Mouse (Mus musculus) mature B cell (primary cell): ENCODE measurements around the gene Ddi2.

Experiments used
- in situ Hi-C: fragments of 300-500 bp; cut with MboI; formaldehyde crosslinking; loops from 2 replicates; pipeline ENCODE4 v1.14.3; 2019

Gene Ddi2

DNA sequence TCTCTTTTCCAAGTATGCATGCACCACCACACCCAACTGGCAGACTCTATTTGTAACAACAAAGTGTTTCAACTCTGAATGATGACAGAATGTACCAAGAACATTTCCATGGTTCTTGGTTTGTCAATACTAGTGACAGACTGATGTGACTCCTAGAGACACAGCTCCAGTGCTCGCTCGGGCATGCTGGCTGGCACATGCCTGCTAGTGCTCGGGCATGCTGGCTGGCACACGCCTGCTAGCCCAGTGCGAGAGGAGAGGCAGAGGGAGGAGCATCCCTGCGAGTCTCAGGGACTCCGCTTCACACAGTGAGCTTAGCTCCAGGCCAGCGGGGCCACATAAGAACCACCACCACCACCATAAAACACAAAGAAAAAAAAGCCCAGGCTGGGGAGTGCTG, 28.5 kb downstream of the Ddi2 start:
- in situ Hi-C loops, result no loop called here

DNA sequence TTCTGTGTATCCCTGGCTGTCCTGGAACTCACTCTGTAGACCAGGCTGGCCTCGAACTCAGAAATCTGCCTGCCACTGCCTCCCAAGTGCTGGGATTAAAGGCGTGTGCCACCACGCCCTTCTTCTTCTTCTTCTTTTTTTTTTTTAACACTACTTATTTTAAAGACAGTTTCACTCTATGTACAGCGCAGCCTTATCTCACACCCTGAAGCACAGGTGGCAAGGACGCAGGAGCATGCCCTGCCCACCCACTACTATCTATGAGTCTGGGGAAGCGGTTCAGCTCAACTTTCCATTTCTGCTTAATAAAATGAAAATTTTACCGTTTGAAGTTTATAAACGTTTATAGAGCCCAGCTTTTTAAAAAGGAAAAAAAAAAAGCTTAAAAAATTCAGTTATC, 34.7 kb downstream of the Ddi2 start:
- in situ Hi-C loops, result no loop called here

DNA sequence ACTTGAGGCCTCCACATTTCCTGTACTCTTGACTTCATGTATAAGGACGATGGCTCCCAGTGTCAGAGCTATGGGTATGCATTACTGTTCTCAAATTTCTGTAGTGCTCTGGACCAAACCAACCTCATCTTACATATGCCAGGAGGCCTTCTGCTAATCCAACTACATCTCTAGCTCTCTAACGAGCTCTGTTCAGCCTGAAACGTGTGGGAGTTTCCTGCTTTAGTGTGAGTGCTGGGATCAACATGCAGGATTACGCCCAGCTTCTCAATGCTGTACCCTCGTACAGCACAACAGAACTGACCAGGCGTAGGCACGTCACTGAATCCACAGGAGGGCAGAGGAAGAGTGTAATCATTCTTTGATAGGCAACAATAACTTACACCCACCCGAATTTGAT, 36.7 kb downstream of the Ddi2 start:
- in situ Hi-C loops, result no loop called here

DNA sequence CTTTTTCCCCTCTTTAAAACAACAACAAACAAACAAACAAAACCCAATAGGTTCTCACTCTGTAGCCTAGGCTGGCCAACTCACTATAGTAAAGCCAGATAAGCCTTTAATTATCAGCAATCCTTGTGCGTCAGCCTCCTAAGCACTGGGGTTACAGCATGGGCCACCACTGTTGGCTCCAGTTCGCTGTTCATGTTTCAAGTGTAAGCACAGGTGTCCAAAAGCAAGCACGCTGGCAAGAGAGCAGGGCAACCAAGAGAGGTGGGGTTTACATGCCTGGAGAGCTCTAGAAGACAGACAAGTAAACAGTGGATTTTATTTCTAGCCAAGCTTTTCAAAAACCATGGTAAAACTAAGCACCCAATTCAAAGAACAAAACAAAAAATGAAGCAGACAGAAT, 37.1 kb downstream of the Ddi2 start:
- in situ Hi-C loops, result no loop called here

DNA sequence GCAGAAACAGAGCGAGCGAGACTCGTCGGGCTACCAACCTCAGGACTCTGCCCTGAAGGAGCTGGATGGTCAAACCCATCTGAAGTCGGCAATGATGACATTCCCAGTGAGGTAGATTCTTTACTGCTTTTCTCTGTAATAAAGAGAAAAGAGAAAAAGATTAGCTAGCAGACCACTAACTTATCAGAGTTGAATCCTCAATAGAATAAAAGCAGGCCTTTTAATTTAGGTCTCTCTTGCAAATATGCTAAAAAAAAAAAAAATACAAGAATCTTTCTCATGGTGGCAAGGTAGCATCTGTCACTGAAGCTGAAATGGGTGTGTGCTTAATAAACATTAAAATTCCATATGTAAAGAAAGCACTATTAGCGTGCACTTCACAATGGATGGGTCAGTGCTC, 37.7 kb downstream of the Ddi2 start, which contains the start of gene Rsc1a1:
TSS of gene Rsc1a1 (minus strand) at position 101 of the 400 bp plus-strand sequence.
- in situ Hi-C loops, result no loop called here

DNA sequence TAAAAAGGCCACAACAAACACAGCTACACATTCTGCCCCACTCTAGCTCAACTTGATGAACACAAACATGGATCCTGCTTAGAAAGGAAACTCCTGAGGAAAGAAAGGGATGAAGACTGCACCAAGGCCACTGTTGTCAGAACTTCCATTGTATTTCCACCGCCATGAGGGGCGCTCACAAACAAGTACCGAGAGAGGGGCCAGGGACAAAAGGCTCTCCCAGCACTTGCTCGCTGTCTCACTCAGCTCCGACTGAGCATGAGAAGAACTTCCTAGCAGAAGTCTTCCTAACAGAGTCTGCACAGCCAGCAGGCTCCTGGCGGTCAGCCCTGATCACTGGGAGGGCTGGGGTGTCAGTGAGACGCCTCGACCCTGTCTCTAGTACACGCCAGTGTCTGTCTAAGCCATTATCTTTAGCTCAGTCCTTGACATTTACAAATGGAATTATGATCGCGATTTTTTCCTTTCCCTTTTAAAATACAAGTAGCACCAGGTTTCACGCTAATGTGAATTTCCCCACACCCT, 40.5 kb downstream of the Ddi2 start:
- in situ Hi-C loops, result no loop called here

DNA sequence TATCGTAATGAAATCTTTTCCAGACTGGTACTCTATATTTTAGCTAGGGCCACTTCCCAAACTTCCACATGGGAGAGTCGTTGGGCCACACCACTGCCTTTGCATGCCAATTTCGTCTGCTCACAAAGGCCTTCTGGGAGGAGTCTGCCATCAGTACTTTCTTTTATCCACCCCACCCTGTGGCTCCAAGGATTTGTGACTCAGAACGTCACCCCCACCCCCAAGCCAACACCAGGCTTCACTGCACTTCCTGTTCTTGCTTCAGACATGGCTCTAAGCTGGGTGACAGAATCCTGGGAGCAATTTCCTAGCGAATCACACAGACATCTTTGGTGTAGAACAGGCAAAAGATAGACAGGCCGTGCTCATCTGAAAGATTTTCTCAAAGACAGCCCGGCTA, 41.5 kb downstream of the Ddi2 start:
- in situ Hi-C loops, result no loop called here

DNA sequence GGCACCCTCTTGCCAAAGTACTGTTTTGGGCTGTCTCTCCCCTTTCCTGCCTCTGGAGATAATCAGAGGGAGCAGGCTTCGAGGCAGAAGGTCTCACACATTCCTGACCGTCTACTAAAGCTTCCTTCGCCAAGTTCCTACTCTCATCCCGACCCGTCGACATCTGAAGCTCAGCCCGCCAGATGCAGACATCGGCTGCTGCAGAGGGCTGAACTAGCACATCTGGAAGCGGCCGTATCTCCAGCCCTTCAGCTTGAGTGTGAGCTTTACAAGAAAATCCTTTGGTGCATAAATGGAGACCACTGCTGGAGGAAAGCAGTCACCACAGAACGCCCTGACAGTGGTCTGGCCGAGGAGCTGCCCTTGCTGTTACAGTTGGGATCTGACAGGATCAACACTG, 42.3 kb downstream of the Ddi2 start:
- in situ Hi-C loops, result no loop called here

DNA sequence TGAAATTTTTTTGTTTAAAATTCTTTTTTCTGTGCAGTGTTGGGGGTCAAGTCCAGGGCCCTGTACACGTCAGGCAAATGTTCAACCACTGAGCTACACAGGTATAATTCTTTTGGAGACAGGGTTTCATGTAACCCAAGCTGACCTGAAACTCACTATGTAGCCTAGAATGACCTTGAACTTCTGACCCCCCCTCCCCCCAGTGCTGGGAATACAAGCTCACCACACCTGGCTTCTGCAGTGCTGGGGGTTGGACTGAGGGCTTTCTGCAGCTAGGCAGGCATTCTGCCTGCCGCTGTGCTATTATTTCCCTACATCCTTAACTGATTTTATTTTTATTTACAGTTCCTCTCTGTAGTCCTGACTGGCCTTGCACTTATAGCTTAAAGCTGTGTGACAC, 44.2 kb downstream of the Ddi2 start:
- in situ Hi-C loops, result no loop called here

DNA sequence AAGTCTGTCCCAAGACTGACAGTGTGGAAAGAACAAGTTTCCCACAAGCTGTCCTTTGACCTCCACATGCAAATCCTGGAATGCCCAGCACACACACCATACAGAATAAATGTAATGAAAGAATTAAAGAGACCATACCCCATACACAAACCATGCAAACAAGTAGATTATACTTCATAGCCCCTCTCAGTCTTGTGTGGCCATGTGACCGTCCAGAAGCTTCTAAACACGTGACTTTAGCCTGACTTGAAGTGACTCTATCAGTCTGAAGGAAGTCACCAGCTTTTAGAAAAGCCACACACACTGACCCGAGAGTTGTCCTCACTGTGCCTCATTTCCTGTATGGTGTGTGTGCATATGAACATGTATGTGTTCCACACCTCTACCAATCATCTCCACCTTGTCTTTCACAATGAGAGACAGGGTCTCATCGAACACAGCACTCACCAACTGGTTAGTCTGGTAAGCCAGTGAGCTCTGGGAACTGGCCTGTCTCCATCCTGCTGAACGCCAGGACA, 46.7 kb downstream of the Ddi2 start:
- in situ Hi-C loops, result no loop called here

DNA sequence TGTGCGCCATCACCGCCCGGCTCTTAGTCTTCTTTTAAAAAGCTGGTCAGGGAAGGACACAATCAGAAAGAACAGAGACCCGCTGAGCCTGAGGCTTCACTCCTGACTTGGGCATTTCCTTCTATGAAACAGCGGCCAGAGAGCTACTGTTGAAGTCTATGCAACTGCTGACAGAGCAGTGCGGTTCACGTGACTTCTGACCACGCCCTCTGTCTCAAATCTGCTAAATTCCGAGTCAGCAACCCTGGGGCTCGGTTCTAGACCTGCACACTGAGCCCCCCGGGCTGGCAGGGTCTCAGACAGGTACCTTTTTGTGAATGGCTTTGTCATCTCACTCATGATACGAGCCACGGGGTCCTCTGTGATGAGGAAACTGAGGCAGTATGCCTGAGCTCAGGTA, 50.9 kb downstream of the Ddi2 start:
- in situ Hi-C loops, result no loop called here

DNA sequence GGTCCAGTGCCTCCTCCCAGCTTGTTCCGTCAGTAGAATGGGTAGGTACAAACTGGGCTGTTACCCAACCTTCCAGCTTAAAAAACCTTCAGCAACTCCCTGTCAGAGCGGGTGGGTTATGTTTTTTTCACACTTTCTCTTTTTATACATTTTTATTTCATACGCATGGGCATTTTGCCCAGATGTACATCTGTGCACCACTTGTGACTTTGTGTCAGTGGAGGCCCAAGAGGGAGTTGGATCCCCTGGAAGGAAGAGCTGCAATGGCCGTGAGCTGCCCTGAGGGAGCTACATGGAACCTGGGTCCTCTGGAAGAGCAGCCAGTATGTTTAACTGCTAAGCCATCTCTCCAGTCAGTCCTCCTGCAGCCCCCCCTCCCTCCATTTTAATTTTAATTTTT, 51.8 kb downstream of the Ddi2 start:
- in situ Hi-C loops, result no loop called here

DNA sequence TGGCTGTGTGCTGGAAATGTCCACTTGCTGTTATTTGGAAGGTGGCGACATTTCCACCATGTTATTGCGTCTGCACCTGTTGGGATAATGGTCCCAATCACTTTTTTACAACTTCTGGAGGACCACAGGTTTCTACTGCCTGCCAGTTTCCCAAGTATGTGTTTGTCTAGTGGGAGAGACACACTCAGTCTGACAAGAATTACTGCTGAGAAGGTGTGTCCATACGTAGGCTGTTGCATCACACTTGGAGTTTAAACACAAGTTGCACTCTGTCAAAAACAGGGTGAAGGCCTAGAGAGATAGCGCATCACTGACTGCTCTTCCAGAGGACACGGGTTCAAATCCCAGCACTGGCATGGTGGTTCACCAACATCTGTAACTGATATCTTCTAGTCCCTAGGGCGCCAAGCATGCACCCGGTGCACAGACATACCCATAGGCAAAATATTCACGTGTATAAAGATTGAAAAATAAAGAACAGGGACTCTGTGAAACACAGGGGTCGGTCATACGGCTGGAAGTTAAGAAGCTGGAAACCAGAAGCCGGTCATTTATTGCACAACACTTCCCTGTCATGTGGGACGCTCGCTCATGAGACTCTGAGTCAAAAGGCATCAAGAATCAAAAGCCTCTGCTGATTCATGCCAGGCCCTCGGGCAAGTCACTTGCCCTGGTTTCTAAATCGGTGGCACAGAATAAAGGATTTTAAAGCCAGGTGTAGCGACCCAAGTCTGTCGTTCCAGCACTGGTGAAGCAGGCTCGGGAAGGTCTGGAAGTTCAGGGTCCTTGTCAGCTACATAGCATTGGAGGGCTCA, 53.1 kb downstream of the Ddi2 start:
- in situ Hi-C loops, result no loop called here

DNA sequence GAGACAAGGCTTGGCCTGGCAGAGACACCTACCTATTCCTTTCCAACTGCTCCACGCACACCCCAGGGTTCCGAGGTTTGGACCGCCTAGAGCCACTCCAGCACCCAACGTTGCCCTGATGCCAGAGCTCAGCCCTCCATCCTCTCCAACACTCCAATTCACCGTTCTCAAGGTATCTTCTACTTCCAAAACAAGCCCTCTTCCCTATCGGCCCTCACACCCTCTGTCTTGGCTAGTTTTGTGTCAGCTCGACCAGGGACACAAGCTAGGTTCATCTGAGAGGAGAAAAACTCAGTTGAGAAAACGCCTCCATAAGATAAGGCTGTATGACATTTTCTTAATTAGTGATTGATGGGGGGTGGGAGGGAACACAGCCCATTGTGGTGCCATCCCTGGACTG, 58.4 kb downstream of the Ddi2 start, which contains the start of gene Plekhm2:
TSS of gene Plekhm2 (minus strand) at position 101 of the 400 bp plus-strand sequence.
- in situ Hi-C loops, result no loop called here

DNA sequence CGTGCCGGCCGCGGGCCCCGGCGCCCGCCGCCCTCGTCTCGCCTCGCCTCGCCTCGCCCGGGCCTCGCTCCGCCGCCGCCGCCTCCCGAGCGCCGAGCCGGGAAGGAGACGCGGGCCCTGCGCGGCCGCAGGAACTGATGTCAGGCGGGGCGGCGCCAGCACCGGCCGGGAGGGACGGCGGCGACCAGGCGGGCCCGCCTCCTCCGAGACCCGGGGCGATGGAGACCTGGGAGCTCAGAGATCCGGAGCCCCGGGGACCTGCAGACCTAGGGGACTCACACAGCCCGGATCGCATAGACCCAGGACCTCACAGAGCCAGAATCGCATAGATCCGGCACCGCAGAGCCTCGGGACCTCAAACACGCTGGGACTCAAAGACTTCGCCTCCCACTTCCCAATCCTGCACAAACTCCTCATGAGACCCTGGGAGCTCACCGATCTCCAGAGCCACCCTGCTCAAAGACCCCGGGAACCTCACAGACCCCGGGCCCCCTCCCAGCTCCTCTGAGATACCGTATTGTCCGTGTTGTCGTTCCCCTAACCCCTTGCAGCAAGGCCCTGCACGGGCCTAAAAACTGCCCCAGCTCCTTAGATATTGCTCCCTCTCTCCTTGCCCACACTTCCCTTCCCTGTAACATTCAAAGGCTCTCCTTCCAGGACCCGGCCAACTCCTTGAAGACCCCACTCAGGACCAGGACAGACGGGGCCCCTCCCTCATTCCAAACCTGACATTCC, 59.0 kb downstream of the Ddi2 start:
- in situ Hi-C loops, result no loop called here

DNA sequence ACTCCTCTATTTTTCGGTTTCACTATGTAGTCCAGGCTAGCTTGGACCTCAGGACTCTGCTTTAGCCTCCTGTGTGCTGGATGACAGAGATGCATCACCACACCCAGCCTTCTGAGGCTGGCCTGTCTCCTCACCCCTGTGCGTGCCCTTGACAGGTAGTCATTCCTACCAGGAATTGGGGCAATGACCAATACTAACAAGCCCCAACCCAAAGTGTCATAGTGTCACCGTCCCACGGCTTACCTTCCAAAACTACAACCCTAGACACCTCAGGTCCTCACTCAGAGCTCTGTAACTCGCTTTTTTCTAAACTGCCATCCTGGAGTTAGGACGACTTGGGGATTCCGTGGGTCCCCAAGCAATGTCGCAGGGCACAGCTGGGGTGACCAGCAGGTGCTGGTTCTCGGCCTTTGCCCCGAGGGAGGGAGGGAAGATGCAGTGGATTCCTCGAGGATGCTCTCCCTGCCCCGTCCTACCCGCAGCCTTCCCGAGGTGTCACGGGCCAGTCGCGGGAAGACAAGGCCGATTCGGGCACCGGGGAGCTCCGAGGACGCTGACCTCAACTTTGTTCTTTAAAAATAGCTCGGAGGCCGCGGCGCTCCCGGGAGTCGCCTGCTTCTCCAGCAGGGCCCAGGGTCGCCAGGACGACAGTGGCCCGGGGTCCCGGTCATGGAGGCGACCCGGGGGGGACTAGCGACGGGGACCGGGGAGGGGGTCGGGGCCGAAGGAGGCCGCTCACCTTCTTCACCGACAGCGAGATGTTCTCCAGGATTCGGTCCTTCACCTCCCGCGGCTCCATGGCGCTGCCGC, 59.9 kb downstream of the Ddi2 start:
- in situ Hi-C loops, result no loop called here

DNA sequence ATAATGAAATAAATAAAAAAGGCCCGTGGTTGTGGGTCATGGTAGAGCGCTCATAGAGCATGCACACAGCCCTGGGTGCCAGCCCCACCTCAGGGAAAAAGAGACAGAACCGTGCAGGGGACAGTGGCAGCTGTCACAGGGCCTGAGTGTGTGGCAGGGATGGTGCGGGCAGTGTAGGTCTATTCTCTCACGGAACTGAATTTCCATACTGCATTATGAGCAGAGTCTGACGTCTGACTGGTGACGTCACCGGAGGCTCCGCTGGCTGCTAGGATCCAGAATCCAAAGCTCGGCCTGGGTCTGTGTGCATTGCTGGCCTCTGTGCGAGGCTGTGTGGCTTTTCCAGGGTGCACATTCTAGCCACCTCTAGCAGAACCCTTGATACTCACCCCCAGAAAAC, 62.3 kb downstream of the Ddi2 start:
- in situ Hi-C loops, result no loop called here

DNA sequence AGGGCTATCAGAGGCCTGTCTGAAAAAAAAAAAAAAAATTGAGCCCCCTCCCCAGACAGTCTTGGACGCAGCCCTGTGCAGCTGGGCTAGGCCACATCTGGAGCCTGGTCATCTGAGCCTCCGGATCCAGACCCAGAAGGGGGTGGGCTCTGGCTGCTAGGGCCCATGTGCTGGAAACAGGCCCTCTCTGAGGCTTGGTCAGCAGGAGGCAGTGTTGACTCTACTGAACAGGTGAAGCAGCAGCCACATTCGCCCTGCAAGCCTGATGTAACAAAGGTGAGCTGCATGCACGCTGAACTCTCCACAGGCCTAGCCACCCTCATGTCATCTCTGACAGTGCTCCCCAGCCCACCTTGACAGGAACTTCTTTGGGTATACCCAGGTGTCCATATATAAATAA, 63.5 kb downstream of the Ddi2 start:
- in situ Hi-C loops, result no loop called here

DNA sequence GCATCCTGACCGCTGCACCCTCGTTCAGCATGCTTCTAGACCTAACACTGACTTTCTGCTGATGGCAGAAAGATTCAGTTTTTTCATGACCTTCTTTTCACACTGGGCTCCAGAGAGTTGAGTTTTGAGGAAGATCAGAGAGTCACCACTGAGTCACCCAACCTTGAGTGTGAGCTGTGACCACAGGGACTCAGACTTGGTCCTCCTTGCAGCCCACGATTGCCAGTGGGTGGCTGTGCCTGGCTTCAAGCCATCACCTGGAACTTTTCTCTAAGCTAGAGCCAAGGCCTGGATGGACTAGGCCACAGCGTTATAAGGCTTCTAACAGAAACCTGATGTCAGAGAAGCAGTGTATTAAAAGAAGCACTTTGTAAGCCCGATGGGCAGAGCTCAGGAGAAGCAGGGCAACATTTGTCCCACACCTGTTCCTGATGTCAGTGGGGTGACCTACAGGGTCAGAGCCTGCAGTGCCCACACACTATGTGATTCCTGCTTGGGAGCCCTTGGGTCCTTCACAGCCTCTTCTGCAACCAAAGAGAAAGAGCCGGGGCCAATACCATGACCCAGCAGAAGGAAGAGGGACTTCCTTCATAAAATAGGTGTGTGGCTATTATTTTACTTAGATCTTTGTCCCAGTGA, 64.3 kb downstream of the Ddi2 start:
- in situ Hi-C loops, result no loop called here

DNA sequence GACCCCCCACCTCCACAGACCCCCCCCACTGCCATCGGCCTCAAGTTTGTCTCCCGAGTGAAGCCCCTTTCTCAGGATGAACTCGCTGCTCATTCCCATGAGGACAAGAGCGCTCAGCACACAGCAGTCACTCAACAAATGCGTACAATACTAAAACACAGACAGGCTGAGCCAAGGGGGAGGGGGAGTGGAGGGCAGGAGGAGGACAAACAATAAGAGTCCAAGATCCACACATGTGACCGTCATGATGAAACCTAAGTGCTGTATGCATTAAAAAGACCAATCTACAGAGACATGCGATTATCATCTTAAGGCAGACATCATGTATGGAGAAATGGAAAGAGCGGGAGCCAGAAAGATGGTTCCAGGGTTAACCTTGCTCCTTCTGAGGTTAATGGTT, 66.3 kb downstream of the Ddi2 start:
- in situ Hi-C loops, result no loop called here

DNA sequence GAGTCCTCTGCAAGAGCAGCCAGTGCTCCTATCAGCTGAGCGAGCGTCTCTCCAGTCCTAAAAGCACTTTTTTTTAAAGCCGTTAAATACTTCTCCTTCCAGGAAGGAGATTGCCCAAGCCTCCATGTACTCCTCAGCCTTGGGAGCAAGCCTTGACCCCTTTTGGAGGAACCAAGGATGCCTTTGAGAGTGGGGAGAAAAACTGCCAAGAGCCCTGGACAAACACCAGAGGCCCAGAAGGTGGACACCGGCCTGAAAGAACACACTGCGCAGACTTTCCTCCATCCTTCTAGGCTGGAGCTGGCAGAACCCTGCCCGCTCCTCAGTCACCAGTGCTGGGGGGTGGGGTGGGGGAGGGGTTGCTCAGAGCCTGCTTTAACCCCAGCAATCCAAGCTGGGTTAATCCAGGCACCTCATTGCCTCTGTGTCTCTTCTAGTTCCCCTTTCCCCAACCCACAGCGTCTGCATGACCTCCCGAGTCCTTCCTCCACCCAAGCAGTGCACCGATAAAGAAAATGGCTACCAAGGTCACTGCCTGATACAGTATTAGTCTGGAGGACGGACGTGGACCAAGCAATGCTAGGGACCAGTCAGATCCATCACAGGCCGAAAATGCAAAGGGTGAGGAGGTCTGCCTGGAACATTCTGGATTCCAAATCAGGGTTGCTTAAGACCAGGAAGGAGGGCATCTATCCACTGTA, 67.2 kb downstream of the Ddi2 start:
- in situ Hi-C loops, result no loop called here
